Mouse (Mus musculus): ENCODE results near the gene Hist1h2ag.

Hist1h2ag gene

GRCm38 (mm10) chr13:22036986-22037385 lies 5.8 kb downstream of the Hist1h2ag start:
- no peak for DNase-seq (ENCODE audit: extremely low read depth, low read depth)

- DNase-seq (ENCODE audit: extremely low read depth, low read depth), result peak; percentile 70
Measured at GRCm38 (mm10) chr13:22036149-22036956, 6.4 kb downstream of the Hist1h2ag start.

- DNase-seq (ENCODE audit: extremely low read depth, low read depth), result peak; percentile 99
Measured at GRCm38 (mm10) chr13:22035267-22036148, 7.2 kb downstream of the Hist1h2ag start, which contains the start of the genes Hist1h2ah and Hist1h2bk. TSS of gene Hist1h2ah (minus strand) at chr13:22035568. TSS of gene Hist1h2bk (plus strand) at chr13:22035870.

GRCm38 (mm10) chr13:22034443-22035266 lies 8.1 kb downstream of the Hist1h2ag start:
- DNase-seq (ENCODE audit: extremely low read depth, low read depth), result no peak

- DNase-seq (ENCODE audit: extremely low read depth, low read depth), result no peak
Measured at GRCm38 (mm10) chr13:22033741-22034442, 8.9 kb downstream of the Hist1h2ag start.

- no peak for DNase-seq (ENCODE audit: extremely low read depth, low read depth)
Measured at GRCm38 (mm10) chr13:22030493-22030892, 12.3 kb downstream of the Hist1h2ag start.

GRCm38 (mm10) chr13:22029928-22030327 lies 12.8 kb downstream of the Hist1h2ag start:
- peak; percentile 80 for DNase-seq (ENCODE audit: extremely low read depth, low read depth)

GRCm38 (mm10) chr13:22028673-22029460 lies 13.9 kb downstream of the Hist1h2ag start:
- DNase-seq (ENCODE audit: extremely low read depth, low read depth), result peak; percentile 86

- DNase-seq (ENCODE audit: extremely low read depth, low read depth), result no peak
Measured at GRCm38 (mm10) chr13:22026058-22027031, 16.4 kb downstream of the Hist1h2ag start.

GRCm38 (mm10) chr13:22022241-22022640 lies 20.5 kb downstream of the Hist1h2ag start:
- peak; percentile 83 for DNase-seq (ENCODE audit: extremely low read depth, low read depth)

- no peak for DNase-seq (ENCODE audit: extremely low read depth, low read depth)
Measured at GRCm38 (mm10) chr13:22021581-22021980, 21.2 kb downstream of the Hist1h2ag start.

GRCm38 (mm10) chr13:22020901-22021339 lies 21.8 kb downstream of the Hist1h2ag start:
- peak; percentile 80 for DNase-seq (ENCODE audit: extremely low read depth, low read depth)

GRCm38 (mm10) chr13:22019934-22020835 lies 22.6 kb downstream of the Hist1h2ag start:
- DNase-seq (ENCODE audit: extremely low read depth, low read depth), result no peak

- DNase-seq (ENCODE audit: extremely low read depth, low read depth), result no peak
Measured at GRCm38 (mm10) chr13:22015479-22016450, 27.0 kb downstream of the Hist1h2ag start.

GRCm38 (mm10) chr13:22014411-22014845 lies 28.3 kb downstream of the Hist1h2ag start:
- no peak for DNase-seq (ENCODE audit: extremely low read depth, low read depth)

GRCm38 (mm10) chr13:22013716-22014115 lies 29.0 kb downstream of the Hist1h2ag start:
- DNase-seq (ENCODE audit: extremely low read depth, low read depth), result no peak

Data from MEL-GATA-1-ER (cell line).